Mouse (Mus musculus): ENCODE results near the gene Phf19.

Phf19 gene

DNA sequence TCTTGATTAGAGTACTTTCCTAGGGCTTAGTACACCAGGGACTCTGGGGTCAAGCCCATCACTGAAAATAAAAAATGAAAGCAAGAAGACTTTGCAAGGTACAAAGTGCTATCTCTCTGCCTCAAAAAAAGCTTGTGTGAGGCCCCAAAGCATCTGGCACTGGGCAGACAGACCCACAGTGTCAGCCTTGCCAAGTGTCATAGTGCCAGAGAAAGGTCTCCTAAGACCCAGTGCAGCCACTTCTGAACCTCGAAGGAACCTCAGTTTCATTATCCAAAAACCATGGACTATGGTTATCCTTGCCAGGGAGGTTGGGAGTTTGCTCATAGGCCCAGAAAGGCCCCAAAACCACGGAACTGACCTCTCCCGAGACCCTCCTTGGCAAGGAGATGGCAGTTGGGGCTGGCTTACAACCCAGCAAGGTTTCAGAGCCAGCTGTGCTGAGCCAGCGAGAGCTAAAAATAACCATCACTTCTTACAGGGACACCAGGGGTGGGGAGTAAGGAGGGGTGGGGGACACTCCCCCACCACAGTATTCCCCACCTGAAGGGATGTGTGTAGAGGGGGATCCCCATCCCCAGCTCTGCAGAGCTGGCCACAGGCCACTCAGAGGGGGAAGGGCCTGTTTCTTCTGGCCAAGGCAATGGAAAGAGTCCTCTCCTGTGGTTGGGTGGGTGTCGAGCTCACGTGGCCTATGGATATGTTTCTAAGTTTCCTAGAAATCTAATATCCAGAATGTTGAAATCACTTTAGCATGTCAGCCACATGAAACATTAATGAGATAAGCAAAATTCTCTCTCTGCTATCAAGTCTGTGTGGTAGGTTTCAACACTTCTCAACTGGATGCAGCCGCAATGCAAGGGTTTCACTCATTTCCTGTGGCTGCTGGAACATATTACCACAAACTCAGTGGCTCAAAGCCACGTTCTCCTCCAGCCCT is 24.7 kb upstream of the Phf19 start:
- DNase-seq (ENCODE audit: low spot score in 2 of 2) = no peak

DNA sequence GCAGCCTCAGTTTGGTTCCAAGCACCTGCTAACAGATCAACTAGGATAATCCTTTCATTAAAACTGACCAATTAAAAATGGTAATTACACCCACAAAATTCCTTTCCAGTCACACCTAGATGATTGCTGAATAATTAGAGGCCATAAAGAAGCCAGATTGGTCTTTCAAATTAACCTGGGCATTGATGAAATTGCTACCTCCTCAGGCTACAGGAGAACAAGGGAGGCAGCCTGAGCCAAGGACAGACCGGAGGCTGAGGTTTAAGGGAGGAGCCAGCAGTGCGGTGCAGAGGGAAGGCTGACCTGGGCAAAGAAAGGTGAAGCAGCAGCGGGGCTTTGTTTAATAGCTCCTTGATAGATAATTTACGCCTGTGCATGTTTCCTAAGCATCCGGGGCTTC is 23.6 kb upstream of the Phf19 start:
- DNase-seq (ENCODE audit: low spot score in 2 of 2) = no peak

DNA sequence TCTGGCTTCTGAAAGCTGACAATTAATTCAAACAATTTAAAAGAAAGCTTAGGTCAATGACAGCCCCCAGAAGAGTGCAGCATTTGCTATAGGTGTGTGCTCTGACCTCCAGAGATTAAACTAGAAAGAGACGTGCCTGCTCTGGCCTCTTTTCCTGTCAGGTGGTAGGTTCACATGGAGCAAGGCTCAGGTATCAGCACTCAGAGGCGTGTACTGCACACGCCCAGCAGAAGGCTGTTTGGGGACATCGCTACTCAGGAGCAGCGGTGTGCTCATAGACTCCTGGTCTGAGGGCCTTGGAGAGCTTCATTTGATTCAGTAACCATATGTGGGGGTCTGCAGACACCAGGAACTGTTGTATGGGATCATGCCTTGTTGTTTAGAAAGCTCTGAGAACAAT is 13.5 kb upstream of the Phf19 start:
- DNase-seq (ENCODE audit: low spot score in 2 of 2) = no peak

DNA sequence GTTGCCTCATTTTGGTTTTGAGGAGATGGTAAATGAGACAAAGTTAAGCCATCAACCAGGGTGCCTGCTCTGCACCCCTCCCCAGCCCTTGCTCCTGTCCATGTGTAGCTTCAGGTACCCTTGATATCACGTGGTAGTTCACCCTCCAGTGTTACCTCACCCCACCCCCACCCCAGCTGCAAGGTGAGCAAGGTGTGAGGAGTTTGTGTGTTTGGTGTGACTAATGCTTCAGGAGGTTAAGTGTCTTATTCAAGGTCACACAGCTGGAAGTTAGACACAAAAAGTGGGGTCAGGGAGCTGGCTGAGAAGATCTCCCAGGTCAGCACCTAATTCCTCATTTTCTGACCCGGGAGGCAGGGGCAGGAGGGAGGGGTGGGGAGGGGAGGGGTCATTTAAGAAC is 8.9 kb upstream of the Phf19 start:
- no peak for DNase-seq (ENCODE audit: low spot score in 2 of 2)

DNA sequence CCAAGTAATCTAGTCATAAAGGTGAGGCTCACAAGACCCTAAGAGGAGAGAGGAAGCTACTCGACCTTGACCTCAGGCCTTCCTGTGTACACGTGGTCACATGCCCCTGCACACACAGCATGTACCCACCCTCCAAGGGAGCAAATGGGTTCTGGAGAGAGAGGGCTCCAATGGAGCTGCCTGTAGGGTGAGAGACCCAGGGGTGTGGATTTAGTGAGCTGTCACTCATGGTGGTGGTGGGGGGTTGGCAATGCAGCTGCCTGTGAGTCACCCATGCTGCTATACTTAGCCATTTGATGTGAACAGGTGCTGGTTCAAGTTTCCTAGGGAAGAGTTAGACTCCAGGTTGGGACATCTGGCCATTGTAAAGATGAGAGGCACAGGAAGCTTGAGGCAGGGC is 6.3 kb upstream of the Phf19 start:
- no peak for DNase-seq (ENCODE audit: low spot score in 2 of 2)

DNA sequence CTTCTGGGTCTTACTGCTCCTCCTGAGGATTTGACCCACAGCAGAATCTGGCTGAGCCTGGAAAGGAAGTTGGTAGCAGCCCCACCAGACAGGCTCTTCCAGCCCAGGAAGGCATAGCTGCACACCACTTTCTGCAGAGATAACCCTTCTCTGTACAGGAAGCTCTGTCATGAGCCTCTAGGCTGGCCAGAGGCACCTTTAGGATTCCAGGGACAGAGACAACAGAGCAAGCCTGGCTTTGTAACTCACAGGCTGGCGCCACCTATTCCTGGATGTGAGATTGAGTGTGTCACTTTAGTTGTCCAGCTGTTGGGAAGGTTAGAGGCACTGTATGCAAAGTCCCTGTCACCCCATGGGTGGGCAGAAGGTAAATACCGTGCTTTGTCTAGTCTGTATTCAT is 1.3 kb upstream of the Phf19 start:
- no peak for DNase-seq (ENCODE audit: low spot score in 2 of 2)

DNA sequence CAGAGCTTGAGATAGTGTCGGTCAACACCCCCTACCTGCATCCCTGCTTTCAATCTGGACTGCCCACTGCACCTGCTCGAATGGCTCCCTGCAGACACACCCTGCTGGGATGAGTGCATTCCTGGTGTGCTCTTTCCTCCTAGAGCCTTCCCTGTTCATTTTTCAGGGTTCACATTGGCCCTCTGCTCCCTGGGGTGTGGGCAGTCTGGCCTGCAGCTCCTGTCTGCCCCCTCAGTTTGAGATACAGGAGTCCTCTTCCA is 927 bp upstream of the Phf19 start:
- DNase-seq (ENCODE audit: low spot score in 2 of 2) = no peak

DNA sequence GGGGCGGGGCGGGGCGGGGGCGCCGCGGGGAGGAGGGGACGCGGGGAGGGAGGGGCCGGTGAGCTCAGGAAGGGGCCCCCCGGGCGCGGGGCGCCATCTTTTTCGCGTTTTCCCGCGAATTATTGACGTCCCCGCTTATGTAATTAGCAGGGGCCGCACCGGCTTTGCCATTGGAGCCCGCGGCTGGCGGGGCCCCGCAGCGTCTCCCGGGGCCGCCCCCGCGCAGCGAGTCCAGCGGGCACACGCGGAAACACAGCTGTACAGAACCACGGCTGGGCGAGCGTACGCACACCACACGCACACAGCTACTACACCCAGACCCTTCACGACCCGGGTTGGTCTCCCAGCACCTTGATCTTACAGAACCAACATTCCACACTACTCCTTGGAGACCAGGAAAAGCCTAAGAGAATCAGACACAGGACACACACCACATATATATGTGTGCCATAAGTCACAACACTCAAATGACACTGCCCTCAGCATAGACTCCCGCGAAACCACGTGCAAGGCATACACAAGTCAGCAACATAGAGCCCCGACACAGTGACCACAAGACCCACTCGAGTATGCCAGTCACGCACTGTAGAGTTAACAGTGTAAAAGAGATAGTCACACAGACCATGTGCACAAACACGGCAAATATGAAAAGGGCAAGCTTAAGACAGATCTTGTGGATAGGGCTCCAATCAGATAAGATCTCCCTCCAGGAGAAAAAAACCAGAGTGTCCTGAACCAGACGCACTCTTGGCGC is 420 bp upstream of the Phf19 start:
- DNase-seq (ENCODE audit: low spot score in 2 of 2) = peak in 1 of 2 experiments; percentile 62

DNA sequence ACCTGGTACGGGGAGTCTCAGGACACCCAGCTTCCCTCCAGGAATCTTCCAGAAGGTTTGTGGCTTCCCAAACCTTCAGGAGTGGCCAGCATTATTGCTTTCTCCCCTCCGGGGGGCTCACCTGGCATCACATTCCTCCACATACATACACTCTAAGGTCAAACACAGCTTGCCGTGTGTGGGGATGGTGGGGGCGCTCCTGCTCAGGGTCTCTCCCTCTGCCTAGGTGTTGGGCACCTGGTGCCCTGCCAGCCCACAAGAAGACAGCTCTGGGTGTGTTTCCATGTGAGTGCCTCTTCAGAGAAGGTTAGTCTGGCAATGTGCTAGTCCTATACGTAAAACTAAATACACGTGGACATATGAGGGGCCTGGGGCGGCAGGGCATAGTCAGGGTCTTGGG is 1.2 kb downstream of the Phf19 start:
- DNase-seq (ENCODE audit: low spot score in 2 of 2) = no peak

DNA sequence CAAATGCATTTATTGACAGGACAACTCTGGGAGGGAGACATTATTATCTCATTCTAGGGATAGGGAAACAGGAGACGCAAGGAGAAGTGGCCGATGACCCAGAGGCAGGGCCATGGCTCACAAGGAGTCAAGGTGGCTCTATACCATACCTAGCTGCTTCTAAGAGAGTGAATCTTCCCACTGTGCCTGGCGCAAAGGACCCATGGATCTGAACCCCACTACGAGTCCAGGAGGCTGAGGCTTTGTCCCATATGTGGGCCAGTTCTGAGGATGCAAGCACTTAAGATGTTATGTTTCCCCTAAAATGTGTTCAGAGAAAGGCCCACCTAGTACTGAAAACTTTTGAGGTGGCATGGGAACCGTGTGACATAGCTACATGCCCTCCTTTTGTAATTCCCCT is 2.0 kb downstream of the Phf19 start:
- no peak for DNase-seq (ENCODE audit: low spot score in 2 of 2)

DNA sequence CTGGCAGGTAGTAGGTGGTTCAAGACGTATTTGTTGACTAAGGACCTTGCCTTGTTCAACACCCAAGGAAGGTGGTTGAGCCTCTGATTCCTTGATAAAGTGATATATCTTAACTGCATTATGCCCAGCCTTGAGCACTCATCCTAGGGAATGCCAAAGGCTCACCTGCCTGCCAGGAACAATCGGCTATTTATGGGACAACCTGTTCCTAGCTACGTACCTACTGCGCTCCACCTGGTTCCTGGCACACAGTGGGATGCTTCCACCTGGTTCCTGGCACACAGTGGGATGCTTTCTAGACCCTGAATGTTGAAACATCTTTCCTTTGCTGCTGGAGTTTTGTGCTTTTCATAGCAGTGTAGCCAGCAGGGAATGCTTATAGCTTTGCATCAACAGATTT is 4.1 kb downstream of the Phf19 start:
- no peak for DNase-seq (ENCODE audit: low spot score in 2 of 2)

DNA sequence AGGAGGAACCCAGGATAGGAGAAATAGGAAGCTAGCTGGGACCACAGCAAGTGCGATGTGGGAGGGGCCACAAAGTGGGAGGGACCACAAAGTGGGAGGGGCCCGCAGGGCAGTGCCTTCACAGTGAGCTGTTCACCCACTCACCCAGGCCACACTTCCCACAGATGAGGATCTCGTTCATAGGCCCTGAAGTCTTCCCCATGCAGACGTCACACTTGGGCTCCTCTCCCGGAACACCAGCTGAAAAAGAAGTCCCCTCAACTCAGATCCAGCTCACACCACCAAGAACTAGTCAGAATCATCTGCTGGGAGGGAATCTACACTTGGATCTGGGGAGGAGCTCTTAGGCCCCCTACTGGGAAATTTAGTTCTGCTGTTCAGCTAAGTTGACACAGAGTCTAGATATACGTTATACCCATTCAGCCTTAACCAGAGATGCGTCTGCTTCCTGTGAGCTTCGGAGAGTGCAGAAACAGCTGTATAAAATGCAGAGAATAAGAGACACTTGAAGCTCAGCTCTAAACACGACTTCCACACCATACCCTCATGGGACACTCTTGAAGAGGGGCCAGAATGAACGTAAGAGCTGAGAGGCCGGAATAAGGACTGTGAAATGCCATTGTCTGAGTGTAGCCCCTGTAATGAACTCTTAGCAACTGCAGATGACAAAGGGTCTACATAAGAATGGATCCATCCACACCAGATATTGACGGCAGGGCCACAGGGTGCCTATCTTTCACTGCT is 6.8 kb downstream of the Phf19 start:
- peak; percentile 41 to 79 for DNase-seq (ENCODE audit: low spot score in 2 of 2)

DNA sequence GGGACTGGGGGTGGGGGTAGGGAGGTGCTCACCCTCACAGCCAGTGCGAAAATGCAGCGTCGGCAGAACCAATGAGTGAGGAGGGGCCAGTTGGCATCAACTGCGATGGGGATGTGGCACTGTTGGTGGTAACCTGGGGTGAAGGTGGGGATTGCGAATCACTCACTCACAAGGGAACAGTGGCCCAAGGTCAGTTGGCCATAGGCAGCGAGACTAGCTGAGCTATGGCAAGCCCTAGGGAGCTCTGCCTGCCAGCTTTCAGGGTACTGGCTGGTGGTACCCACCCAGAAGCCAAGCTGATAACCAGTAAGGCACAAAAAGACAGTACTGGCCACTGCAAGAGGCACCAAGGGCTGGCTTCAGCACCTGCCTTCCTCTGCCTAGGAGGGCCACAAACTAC is 7.4 kb downstream of the Phf19 start:
- peak in 1 of 2 experiments; percentile 24 for DNase-seq (ENCODE audit: low spot score in 2 of 2)

DNA sequence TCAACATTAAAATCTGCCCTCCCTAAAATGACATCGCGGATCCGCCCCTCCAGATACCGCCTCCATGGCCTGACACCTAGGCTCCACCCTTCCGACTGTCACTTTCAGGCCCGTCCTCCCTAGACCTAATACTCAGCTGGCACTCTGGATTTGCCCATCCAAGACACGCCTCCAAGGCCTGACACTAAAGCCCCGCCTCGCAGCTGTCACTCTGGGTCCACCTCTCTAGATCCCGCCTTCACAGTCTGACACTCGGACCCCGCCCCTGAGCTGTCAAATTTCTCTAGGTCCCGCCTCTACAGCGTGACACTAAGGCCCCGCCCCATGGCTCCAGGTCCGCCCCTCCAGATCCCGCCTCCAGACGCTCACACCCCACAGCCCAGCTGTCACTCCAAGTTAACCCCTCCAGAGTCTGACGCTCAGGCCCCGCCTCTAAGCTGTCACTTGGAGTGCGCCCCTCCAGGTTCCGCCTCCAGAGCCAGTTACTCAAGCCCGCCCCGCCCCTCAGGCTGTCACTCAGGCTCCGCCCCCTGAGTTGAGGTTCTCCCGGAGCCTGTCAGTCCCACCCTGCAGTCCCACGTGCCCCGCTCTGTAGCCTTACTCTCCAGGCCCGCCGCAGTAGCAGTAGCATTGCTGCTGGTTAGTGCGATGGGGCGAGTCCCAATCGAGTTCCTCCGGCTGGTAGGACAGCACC is 8.8 kb downstream of the Phf19 start:
- peak; percentile 96 to 99 for DNase-seq (ENCODE audit: low spot score in 2 of 2)

DNA sequence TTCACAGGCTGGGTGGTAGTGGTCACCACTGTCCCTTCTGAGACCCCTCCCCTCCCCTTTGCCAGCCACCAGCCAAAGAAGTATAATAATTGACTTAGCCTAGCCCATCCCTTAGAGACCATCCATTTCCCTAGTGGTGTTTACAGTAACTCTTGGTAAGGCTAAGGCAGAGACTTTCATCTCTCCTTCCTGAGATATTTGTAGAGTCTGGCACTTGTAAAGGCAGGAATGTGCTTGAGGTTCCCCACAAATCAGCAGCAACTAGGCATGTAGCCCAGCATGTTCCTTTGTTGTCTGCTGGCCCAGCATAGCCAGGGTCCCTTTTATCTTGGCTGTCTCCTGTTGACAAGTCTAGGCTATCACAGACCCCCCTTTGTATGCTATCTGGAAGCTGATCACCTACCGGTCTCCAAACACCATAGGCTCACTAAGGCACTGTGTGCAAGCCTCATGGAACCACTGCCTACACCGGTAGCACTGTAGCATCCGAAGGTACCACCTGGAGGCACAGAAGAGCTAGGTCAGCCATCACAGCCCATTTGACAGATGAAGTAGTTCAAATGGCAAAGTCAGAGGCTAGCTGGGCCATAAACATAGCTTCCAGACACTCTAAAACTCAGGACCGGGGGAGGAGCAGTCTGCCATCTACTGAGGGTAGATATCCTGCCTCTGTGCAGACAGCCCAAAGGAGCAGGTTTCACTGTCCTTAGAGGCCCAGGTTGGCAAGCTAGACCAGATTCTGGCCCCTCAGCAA is 10.0 kb downstream of the Phf19 start:
- peak in 1 of 2 experiments; percentile 18 for DNase-seq (ENCODE audit: low spot score in 2 of 2)

DNA sequence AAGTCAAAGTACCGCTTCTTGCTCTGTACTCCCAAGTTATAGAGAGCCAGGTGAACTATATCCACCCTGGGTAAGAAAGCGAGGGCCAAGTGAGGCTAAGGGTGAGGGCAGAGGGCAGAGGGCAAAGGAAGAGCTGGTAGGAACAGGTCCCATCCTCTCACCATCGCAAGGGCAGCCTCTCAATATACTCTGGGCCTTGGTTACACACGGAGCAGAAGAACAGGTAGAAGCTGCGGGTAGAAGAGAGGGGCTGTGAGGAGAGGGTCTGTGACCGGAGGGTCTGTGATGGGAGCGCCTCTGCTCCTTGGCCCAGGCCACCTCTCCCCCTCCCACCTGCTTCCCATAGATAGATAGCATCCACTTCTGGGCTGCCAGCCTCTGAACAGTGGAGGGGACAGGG is 10.6 kb downstream of the Phf19 start:
- no peak for DNase-seq (ENCODE audit: low spot score in 2 of 2)

DNA sequence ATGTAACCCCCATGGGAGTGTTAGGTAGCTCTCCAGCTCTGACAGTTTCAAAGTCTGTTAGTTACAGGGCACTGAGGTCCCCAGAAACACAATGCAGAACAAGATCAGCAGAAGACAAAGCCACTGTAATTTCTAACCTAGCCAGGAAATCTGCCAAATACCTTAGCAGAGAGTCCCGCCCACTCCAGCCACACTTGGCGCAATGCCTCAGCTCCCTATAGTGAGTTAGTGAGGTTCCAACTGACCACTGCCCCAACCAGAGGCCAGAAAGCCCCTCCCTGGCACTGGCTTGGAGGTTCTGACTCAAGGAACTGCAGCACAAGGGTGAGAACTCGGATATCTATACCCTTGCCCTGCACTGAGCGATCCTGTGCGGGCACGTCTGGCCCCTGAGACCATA is 11.1 kb downstream of the Phf19 start:
- DNase-seq (ENCODE audit: low spot score in 2 of 2) = no peak

DNA sequence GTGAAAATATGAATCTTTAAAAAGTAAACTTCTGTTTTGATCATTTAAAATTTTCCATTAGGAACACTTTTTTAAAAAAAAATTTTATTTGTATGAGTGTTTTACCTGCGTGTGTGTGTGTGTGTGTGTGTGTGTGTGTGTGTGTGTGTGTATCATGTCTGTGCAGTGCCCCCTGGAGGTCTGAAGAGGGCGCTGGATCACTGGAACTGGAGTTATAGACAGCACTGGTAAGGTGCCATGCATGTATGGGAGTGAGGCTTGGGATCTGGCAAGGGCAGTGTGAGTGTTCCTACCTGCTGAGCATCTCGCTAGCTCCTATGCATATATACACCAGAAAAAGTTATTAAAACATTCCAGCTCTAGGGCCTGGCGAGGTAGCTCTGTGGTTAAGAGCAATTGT is 12.1 kb downstream of the Phf19 start:
- no peak for DNase-seq (ENCODE audit: low spot score in 2 of 2)

DNA sequence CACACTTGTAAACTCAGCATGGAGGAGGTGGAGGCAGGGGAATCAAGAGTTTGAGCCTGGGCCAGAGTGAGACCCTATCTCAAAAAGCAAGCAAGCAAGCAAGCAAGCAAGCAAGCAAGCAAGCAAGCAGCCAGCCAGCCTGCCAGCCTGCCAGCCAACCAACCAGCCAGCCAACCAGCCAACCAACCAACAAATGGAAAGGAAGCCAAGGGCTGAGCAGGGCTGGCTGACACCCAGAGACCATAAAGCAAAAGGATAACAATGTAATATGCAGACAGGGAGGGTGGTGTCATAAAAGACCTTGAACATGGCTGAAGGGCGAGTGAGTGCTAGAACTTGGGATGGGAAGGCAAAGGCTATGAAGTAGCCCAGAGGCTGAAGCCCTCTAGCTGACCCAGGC is 13.4 kb downstream of the Phf19 start:
- no peak for DNase-seq (ENCODE audit: low spot score in 2 of 2)

DNA sequence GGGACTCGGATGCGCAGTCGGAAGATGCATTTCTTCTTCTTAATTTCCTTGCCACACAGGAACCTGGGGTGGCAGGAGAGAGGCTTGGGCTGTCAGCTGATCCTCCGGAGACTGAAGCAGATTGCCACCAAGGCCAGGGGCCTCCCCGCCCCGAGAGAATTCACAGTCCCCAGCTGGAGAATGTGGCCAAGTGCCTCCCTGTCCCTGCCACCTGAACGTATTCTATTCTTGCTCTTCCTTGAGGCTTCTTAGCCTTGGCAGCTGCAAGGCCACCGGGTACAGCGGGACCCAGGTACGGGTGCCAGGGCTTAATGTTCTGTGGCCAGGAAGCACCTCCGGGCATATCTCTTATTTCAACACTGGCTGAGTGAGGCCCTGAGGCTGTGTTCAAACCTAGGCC is 14.1 kb downstream of the Phf19 start:
- no peak for DNase-seq (ENCODE audit: low spot score in 2 of 2)

DNA sequence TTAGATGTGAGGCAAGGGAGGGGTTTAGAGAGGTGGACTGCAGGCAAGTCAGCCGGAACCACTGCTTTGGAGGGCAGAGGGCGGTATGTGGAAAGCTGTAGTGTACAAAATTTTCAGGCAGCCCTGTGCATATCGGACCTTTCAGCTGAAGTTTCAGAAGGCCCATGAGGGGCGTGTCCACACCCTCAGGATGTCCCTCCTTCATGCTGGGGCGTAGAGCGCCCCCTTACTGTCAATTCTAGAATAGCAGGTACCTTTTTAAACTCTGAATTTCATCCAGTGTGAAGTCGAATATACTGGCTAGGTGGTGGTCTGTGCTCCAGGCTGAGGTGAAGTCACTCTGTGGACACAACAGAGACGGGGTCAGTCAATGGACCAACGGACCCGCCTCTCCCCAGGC is 16.0 kb downstream of the Phf19 start:
- DNase-seq (ENCODE audit: low spot score in 2 of 2) = peak; percentile 34 to 75
